Mouse (Mus musculus) gastrocnemius, adult 2 months (tissue): Measurements from ENCODE around the gene Fxyd4. TPM values are rescaled to one million over a fixed set of nuclear protein-coding genes. Genes with fewer than 3 reads are reported as not detected.

Experiments used
- DNase-seq: peaks from one replicate; pipeline ENCODE4 v3.0.0; 2022
- H3K27ac ChIP-seq: fragments of 200-600 bp; 2 replicates; pipeline ENCODE4 v1.8.1; 2022; ENCODE audit warnings: mild to moderate bottlenecking
- H3K4me3 ChIP-seq: fragments of 200-600 bp; 2 replicates; pipeline ENCODE4 v1.8.1; 2022; ENCODE audit warnings: mild to moderate bottlenecking, moderate library complexity
- CTCF ChIP-seq: fragments of 200-600 bp; IDR thresholded peaks from 2 replicates; pipeline ENCODE4 v1.8.1; 2022; ENCODE audit warnings: antibody characterized with exemption, mild to moderate bottlenecking, moderate library complexity
- intact Hi-C: fragments of 180-260 bp; cut with DNase I; formaldehyde crosslinking; loops from one replicate; pipeline ENCODE4 v1.15.1; 2025
- long read RNA-seq, 2 experiments: library from polyadenylated mRNA; stranded (forward); transcript quantifications; one replicate each; pipeline ENCODE4 v2.0.0; 2021
- total RNA-seq, 2 experiments: library from RNA; stranded (reverse); gene quantifications; 2 replicates each; pipeline ENCODE4 v1.2.3; 2021

Fxyd4 gene
- total RNA-seq = not detected
- long read RNA-seq, experiment 1 = 0 reads
- long read RNA-seq, experiment 2 = 0 reads

GRCm38 (mm10) chr6:117937222-117937932, at the start of gene Fxyd4:
Fxyd4 (minus strand) TSS chr6:117937692.
- H3K4me3 ChIP-seq = no peak within 1 kb of the TSS
- no peak for TF ChIP-seq CTCF
- no peak within 1 kb of the TSS for H3K27ac ChIP-seq
- no peak for DNase-seq
- intact Hi-C loops = no loop called here

- Histone ChIP-seq H3K4me3 (no peak overlapping the region), H3K27ac (no peak overlapping the region)
- no peak for DNase-seq
- TF ChIP-seq CTCF = no peak
- intact Hi-C loops = no loop called here
Measured at GRCm38 (mm10) chr6:117987173-117987572, 49.7 kb upstream of the Fxyd4 start.

GRCm38 (mm10) chr6:117966729-117967128, 29.2 kb upstream of the Fxyd4 start:
- intact Hi-C loops = no loop called here
- Histone ChIP-seq H3K27ac (no peak overlapping the region), H3K4me3 (no peak overlapping the region)
- no peak for TF ChIP-seq CTCF
- no peak for DNase-seq

- TF ChIP-seq CTCF = no peak
Measured at GRCm38 (mm10) chr6:117963201-117963600, 25.7 kb upstream of the Fxyd4 start.

GRCm38 (mm10) chr6:117956851-117957501, 19.5 kb upstream of the Fxyd4 start:
- Histone ChIP-seq H3K4me3 (no peak overlapping the region), H3K27ac (no peak overlapping the region)
- no peak for TF ChIP-seq CTCF
- intact Hi-C loops = no loop called here
- no peak for DNase-seq

More at GRCm38 (mm10) chr6:117963201-117963600, 25.7 kb upstream of the Fxyd4 start:
- DNase-seq = no peak
- no peak overlapping the region for H3K4me3 ChIP-seq
- no peak overlapping the region for H3K27ac ChIP-seq
- intact Hi-C loops = no loop called here

GRCm38 (mm10) chr6:117956161-117956560, 18.7 kb upstream of the Fxyd4 start:
- intact Hi-C loops = no loop called here
- Histone ChIP-seq H3K4me3 (no peak overlapping the region), H3K27ac (no peak overlapping the region)
- no peak for TF ChIP-seq CTCF
- DNase-seq = no peak

GRCm38 (mm10) chr6:117952330-117952729, 14.8 kb upstream of the Fxyd4 start:
- peak; percentile 21; the same call in 1 of the 2 replicates for TF ChIP-seq CTCF
- DNase-seq = no peak
- no peak overlapping the region for H3K27ac ChIP-seq
- intact Hi-C loops = no loop called here
- H3K4me3 ChIP-seq = no peak overlapping the region

- DNase-seq = no peak
- no peak for TF ChIP-seq CTCF
- intact Hi-C loops = no loop called here
Measured at GRCm38 (mm10) chr6:117943899-117944298, 6.4 kb upstream of the Fxyd4 start.

GRCm38 (mm10) chr6:117942769-117943168, 5.3 kb upstream of the Fxyd4 start:
- TF ChIP-seq CTCF = no peak
- no peak for DNase-seq
- no peak overlapping the region for H3K27ac ChIP-seq
- no peak overlapping the region for H3K4me3 ChIP-seq
- intact Hi-C loops = no loop called here

More at GRCm38 (mm10) chr6:117943899-117944298, 6.4 kb upstream of the Fxyd4 start:
- H3K4me3 ChIP-seq = no peak overlapping the region
- H3K27ac ChIP-seq = no peak overlapping the region

GRCm38 (mm10) chr6:117938951-117939350, 1.5 kb upstream of the Fxyd4 start:
- intact Hi-C loops = no loop called here
- DNase-seq = no peak
- Histone ChIP-seq H3K4me3 (no peak overlapping the region), H3K27ac (no peak overlapping the region)
- no peak for TF ChIP-seq CTCF

GRCm38 (mm10) chr6:117935681-117936612, 1.5 kb downstream of the Fxyd4 start:
- Histone ChIP-seq H3K27ac (no peak overlapping the region), H3K4me3 (no peak overlapping the region)
- no peak for TF ChIP-seq CTCF
- no peak for DNase-seq
- intact Hi-C loops = no loop called here

GRCm38 (mm10) chr6:117934301-117934700, 3.2 kb downstream of the Fxyd4 start:
- H3K27ac ChIP-seq = no peak overlapping the region
- no peak for TF ChIP-seq CTCF
- intact Hi-C loops = no loop called here

More at GRCm38 (mm10) chr6:117934301-117934700, 3.2 kb downstream of the Fxyd4 start:
- no peak overlapping the region for H3K4me3 ChIP-seq
- DNase-seq = no peak
